Mouse (Mus musculus): ENCODE data around the gene Rai2.

DNA sequence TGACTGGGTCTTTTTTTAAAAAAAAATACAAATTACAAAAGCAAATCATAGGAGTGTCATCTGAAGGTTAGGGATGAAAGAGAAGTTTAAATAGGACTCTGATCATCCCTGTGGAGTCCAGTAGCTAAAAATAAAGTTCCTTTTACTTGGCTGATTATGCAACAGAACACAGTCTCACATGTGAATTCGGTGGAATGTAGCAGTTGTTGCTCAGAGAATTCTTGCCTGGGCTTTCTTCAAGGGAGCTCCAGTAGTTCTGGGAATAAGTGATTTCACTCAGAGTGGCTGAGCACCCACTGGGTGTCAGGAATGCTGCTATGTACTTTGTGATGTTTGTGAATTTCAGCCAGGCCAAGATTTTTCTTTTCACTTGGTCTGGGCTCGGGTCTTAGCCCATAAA, 30.5 kb downstream of the Rai2 start:
- TF ChIP-seq CTCF (IDR thresholded peaks at IDR 0.05; ENCODE audit: borderline replicate concordance, control insufficient read depth, extremely low read depth, insufficient read depth, low read length, poor library complexity) (no peak), POLR2A (IDR thresholded peaks at IDR 0.05; ENCODE audit: control insufficient read depth, extremely low read depth, insufficient read depth, low read length, poor library complexity) (no peak)

Measured in thymus, adult 2 months (tissue).